Mouse (Mus musculus): ENCODE measurements around the gene Sdk1.

The Sdk1 gene
- long read RNA-seq, experiment 1, partial matches to known transcripts = 0 of 1 reads
- long read RNA-seq, experiment 1, other reads (novel, unspliced or antisense) = 1 of 1 reads
- long read RNA-seq, experiment 2, partial matches to known transcripts = 1 of 6 reads
- long read RNA-seq, experiment 2, other reads (novel, unspliced or antisense) = 5 of 6 reads

- intact Hi-C loops (cut with DNase I) = loop anchor here (2.0 to 10.0 kb wide), 2 partner anchors 668 to 1074 kb away; no protein-coding TSS in a partner anchor
Observed at GRCm38 (mm10) chr5:141240841-141241543, at the start of gene Sdk1. TSS of gene Sdk1 (plus strand) at chr5:141241490.

GRCm38 (mm10) chr5:141197278-141197677 lies 44.0 kb upstream of the Sdk1 start:
- intact Hi-C loops (cut with DNase I) = no loop called here

- intact Hi-C loops (cut with DNase I) = no loop called here
Observed at GRCm38 (mm10) chr5:141202276-141203065, 38.8 kb upstream of the Sdk1 start.

GRCm38 (mm10) chr5:141207061-141207460 lies 34.2 kb upstream of the Sdk1 start:
- intact Hi-C loops (cut with DNase I) = no loop called here

GRCm38 (mm10) chr5:141225243-141225642 lies 16.0 kb upstream of the Sdk1 start:
- intact Hi-C loops (cut with DNase I) = no loop called here

GRCm38 (mm10) chr5:141234326-141234725 lies 7.0 kb upstream of the Sdk1 start:
- intact Hi-C loops (cut with DNase I) = loop anchor here (5.0 kb wide), 1 partner anchor 117 kb away; no protein-coding TSS in a partner anchor

- intact Hi-C loops (cut with DNase I) = no loop called here
Observed at GRCm38 (mm10) chr5:141239401-141239800, 1.9 kb upstream of the Sdk1 start.

GRCm38 (mm10) chr5:141240441-141240840 lies 849 bp upstream of the Sdk1 start:
- intact Hi-C loops (cut with DNase I) = loop anchor here (2.0 to 10.0 kb wide), 2 partner anchors 668 to 1074 kb away; no protein-coding TSS in a partner anchor

- intact Hi-C loops (cut with DNase I) = loop anchor here (2.0 to 10.0 kb wide), 2 partner anchors 667 to 1073 kb away; no protein-coding TSS in a partner anchor
Observed at GRCm38 (mm10) chr5:141241645-141242284, 475 bp downstream of the Sdk1 start.

- intact Hi-C loops (cut with DNase I) = loop anchor here (10.0 kb wide), 1 partner anchor 1071 kb away; no protein-coding TSS in a partner anchor
Observed at GRCm38 (mm10) chr5:141243253-141243965, 2.1 kb downstream of the Sdk1 start.

GRCm38 (mm10) chr5:141264253-141264652 lies 23.0 kb downstream of the Sdk1 start:
- intact Hi-C loops (cut with DNase I) = no loop called here

GRCm38 (mm10) chr5:141277112-141277511 lies 35.8 kb downstream of the Sdk1 start:
- intact Hi-C loops (cut with DNase I) = no loop called here

- intact Hi-C loops (cut with DNase I) = no loop called here
Observed at GRCm38 (mm10) chr5:141281751-141282150, 40.5 kb downstream of the Sdk1 start.

GRCm38 (mm10) chr5:141289611-141290010 lies 48.3 kb downstream of the Sdk1 start:
- intact Hi-C loops (cut with DNase I) = no loop called here

- intact Hi-C loops (cut with DNase I) = no loop called here
Observed at GRCm38 (mm10) chr5:141295240-141295639, 54.0 kb downstream of the Sdk1 start.

- intact Hi-C loops (cut with DNase I) = no loop called here
Observed at GRCm38 (mm10) chr5:141302287-141302694, 61.0 kb downstream of the Sdk1 start.

GRCm38 (mm10) chr5:141303746-141304145 lies 62.5 kb downstream of the Sdk1 start:
- intact Hi-C loops (cut with DNase I) = no loop called here

- intact Hi-C loops (cut with DNase I) = no loop called here
Observed at GRCm38 (mm10) chr5:141304706-141305105, 63.4 kb downstream of the Sdk1 start.

GRCm38 (mm10) chr5:141310641-141311040 lies 69.4 kb downstream of the Sdk1 start:
- intact Hi-C loops (cut with DNase I) = no loop called here

GRCm38 (mm10) chr5:141311801-141312200 lies 70.5 kb downstream of the Sdk1 start:
- intact Hi-C loops (cut with DNase I) = no loop called here

- intact Hi-C loops (cut with DNase I) = no loop called here
Observed at GRCm38 (mm10) chr5:141312305-141312704, 71.0 kb downstream of the Sdk1 start.
